Mouse (Mus musculus): ENCODE data around the gene Eif4g3. TPM values are rescaled to one million over a fixed set of nuclear protein-coding genes. Genes with fewer than 3 reads are reported as not detected.

Gene Eif4g3
- polyA plus RNA-seq, 1 experiment from 2014 or later, result 51.0 TPM

DNA sequence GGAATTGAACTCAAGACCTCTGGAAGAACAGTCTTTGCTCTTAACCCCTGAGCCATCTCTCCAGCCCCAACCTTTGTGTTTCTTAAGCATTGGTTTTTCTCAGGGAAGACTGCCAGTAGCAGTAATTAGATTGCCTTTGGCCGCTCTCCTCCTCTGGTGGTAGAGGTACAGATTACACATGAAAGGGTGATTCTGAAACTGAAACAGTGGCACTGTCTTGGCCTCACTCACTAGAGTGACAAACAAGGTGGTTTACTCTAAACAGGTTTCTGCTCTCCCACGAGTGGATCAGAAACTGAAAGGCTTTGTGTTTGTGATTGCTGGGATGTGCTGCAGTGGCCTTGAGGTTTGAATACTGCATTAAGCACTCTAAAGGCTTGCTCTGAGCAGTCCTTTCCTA lies 96.7 kb downstream of the Eif4g3 start:
- Histone ChIP-seq H3K27ac (replicated peaks) (no peak overlapping the region), H3K36me3 (peaks cover 6% of the 10 kb centered on the region), H3K27me3 (no peaks in the 10 kb centered on the region), H3K9me3 (no peaks in the 10 kb centered on the region), H3K9ac (no peak overlapping the region), H3K4me1 (replicated peaks) (peaks cover 24% of the 10 kb centered on the region), H3K4me3 (no peak overlapping the region), H3K4me2 (no peak overlapping the region)
- no peak for ATAC-seq (ENCODE audit: low FRiP score, low read depth)
- WGBS, result 83% methylated on average over 2 of the region's 2 CpGs

DNA sequence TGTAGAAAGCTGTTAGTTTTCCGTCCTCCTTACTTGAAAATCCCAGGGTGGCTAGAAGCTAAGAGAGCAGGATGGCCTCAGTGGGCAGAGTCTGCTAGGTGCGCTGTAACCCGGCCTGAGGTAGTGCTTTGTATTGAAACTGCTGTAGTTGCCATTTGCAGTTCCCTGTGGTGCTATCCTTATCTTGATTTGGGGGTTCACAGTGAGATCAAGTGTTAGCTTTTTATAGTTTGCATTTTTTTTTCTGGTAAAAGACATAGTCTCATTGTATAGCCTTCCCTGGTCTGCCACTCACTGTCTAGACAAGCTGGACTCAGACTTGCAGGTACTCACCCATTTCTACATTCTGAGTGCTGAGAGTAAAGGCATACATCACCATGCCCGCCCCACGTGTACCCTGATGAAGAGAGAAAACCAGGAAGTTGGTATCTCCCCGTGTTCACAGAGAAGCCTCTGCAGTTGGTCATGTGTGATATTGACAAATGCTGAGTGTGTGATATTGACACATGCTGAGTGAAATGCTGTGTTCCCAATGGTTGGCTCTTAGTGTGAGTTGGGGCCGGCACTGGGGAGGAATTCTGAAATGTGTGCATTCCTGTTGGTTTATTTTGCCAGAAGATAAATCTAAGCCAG lies 98.9 kb downstream of the Eif4g3 start:
- no peak overlapping the region for H3K4me2 ChIP-seq
- H3K36me3 ChIP-seq, result peaks cover under 1% of the 10 kb centered on the region; the same call in 1 of the 2 replicates
- WGBS, result 85% methylated on average over 7 of the region's 7 CpGs
- H3K4me3 ChIP-seq, result no peak overlapping the region
- no peaks in the 10 kb centered on the region for H3K27me3 ChIP-seq
- no peak overlapping the region for H3K9ac ChIP-seq
- 0 out of 2 replicates have a peak, but pooled peaks cover 7% of the 10 kb centered on the region for H3K4me1 ChIP-seq (replicated peaks)
- ATAC-seq (ENCODE audit: low FRiP score, low read depth), result no peak
- no peaks in the 10 kb centered on the region for H3K9me3 ChIP-seq
- H3K27ac ChIP-seq (replicated peaks), result no peak overlapping the region

GRCm38 (mm10) chr4:138100456-138100855 lies 107.6 kb downstream of the Eif4g3 start:
- Histone ChIP-seq H3K4me1 (replicated peaks) (no peaks in the 10 kb centered on the region), H3K9ac (no peak overlapping the region), H3K4me3 (no peak overlapping the region), H3K27me3 (no peaks in the 10 kb centered on the region), H3K27ac (replicated peaks) (no peak overlapping the region), H3K36me3 (peaks cover 38% of the 10 kb centered on the region), H3K4me2 (no peak overlapping the region), H3K9me3 (no peaks in the 10 kb centered on the region)
- 85% methylated on average over 7 of the region's 7 CpGs for WGBS
- no peak for ATAC-seq (ENCODE audit: low FRiP score, low read depth)

GRCm38 (mm10) chr4:138101795-138102194 lies 109.0 kb downstream of the Eif4g3 start:
- no peak overlapping the region for H3K27ac ChIP-seq (replicated peaks)
- WGBS, result 88% methylated on average over 10 of the region's 10 CpGs

DNA sequence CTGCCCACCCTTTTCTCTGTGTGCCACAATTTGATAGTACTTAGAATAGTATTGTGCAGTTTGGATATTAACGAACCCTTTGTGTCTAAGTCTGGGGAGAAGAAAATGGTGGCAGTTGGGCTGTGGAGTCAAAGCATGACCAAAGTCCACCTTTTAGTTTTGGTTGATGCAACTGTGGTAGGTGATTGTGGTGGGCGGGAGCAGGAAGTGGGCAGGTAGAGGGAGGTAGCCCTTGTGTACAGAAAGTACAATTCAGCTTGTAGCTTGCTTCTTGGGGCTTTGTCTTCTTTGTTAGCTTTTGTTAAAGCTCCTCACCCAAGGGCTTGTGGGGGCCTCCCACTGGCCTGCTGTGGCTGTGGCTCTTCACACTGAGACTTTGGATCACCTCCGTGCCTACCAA lies 109.6 kb downstream of the Eif4g3 start:
- peaks cover 42% of the 10 kb centered on the region for H3K36me3 ChIP-seq
- H3K27ac ChIP-seq (replicated peaks), result no peak overlapping the region
- ATAC-seq (ENCODE audit: low FRiP score, low read depth), result no peak
- H3K27me3 ChIP-seq, result no peaks in the 10 kb centered on the region
- H3K9ac ChIP-seq, result no peak overlapping the region
- H3K9me3 ChIP-seq, result no peaks in the 10 kb centered on the region
- no peak overlapping the region for H3K4me3 ChIP-seq
- 92% methylated on average over 3 of the region's 3 CpGs for whole genome bisulfite sequencing
- H3K4me1 ChIP-seq (replicated peaks), result no peaks in the 10 kb centered on the region
- H3K4me2 ChIP-seq, result no peak overlapping the region

More at GRCm38 (mm10) chr4:138101795-138102194, 109.0 kb downstream of the Eif4g3 start:
- Histone ChIP-seq H3K9ac (no peak overlapping the region), H3K4me3 (no peak overlapping the region), H3K27me3 (no peaks in the 10 kb centered on the region), H3K9me3 (no peaks in the 10 kb centered on the region), H3K36me3 (peaks cover 47% of the 10 kb centered on the region), H3K4me1 (replicated peaks) (no peaks in the 10 kb centered on the region), H3K4me2 (no peak overlapping the region)
- no peak for ATAC-seq (ENCODE audit: low FRiP score, low read depth)

DNA sequence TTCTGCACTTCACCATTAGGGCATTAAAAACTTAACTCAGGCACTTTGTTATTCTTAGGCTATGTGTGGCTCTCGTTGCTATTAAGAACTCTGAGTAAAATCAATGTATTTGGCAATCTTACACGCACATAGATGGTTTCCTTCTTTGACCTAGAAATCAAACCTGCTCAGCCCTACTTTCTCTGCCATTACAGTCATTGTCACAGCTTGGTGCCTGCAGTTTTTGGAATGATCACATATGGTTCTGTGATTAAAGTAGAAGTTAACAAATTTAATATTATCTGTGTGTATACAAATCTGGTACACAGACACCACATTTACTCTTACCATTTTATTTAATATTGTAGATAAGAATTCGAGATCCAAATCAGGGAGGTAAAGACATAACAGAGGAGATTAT lies 112.1 kb downstream of the Eif4g3 start:
- Histone ChIP-seq H3K9ac (no peak overlapping the region), H3K4me1 (replicated peaks) (peaks cover 6% of the 10 kb centered on the region; the same call in 1 of the 2 replicates), H3K9me3 (no peaks in the 10 kb centered on the region), H3K27ac (replicated peaks) (no peak overlapping the region), H3K4me2 (no peak overlapping the region), H3K36me3 (peaks cover 43% of the 10 kb centered on the region), H3K27me3 (no peaks in the 10 kb centered on the region), H3K4me3 (no peak overlapping the region)
- ATAC-seq (ENCODE audit: low FRiP score, low read depth), result no peak
- WGBS, result 93% methylated on average over 3 of the region's 3 CpGs

DNA sequence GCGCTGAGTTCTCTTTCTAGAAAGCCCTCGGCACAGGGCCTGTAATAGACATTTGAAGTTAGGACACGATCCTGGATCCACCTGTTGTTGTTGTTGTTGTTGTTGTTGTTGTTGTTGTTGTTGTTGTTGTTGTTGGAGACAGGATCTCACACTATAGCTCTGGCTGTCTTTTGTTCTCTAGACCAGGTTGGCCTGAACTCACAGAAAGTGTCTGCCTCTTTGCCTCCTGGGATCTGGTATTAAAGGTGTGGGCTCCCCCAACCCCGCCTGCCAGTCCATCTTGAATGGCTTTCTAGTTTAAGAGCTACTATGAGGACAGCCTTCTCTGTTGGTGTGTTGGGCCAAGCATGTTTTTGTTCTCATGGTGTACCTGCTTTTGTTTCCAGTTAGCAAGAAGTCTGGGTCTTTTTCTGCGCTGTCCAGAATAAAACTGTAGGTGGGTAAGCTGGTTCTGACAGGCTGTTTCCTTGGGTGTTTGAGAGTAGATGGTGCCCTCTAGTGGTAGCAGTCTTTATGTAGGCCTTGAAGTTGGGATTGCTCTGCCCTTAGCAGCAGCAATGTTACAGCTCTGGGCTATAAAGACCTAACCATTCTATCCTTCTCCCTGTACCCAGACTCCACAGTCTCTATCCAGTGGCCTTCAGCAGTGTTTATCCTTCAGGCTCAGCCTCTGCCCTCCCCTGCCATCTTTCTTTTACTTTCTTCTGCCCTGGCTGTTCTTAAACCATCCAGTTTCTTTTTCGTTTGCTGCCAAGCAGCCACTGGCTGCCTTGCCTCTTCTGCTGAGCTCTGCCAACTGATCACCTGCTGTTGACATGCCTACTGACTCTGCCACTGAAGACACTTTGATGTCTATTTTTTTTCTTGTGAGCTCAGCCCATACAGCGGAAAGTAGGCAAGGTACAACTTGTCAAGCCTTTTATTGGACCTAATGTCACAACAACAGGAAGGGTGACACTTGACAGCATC lies 114.9 kb downstream of the Eif4g3 start:
- peaks cover 43% of the 10 kb centered on the region for H3K36me3 ChIP-seq

DNA sequence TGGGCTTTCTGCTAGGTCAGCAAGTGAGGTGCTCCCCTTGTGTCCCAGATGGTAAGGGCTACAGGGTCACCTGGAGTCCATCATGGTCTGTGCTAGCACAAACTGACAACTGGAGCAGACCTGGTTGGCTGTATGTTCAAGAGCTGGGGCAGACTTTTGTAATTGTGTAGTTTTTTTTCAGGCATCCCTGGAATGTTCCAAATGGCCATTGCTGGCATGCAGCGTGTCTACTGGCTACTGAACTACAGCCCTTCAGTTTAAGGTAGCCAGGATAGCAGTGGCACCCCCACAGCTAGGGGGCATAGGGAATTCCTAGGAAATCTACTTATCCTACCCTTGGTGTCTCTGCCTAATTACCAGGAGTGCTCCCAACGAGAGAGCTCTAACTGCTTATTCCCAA lies 115.7 kb downstream of the Eif4g3 start:
- peaks cover 11% of the 10 kb centered on the region; the same call in 1 of the 2 replicates for H3K4me1 ChIP-seq (replicated peaks)
- H3K4me3 ChIP-seq, result no peak overlapping the region
- H3K27me3 ChIP-seq, result no peaks in the 10 kb centered on the region
- H3K27ac ChIP-seq (replicated peaks), result no peak overlapping the region
- H3K4me2 ChIP-seq, result no peak overlapping the region
- H3K36me3 ChIP-seq, result peaks cover 36% of the 10 kb centered on the region
- WGBS, result 58% methylated on average over 2 of the region's 2 CpGs
- no peak for ATAC-seq (ENCODE audit: low FRiP score, low read depth)
- H3K9ac ChIP-seq, result no peak overlapping the region
- no peaks in the 10 kb centered on the region for H3K9me3 ChIP-seq

More for the DNA sequence above, 114.9 kb downstream of the Eif4g3 start:
- no peak overlapping the region for H3K4me2 ChIP-seq
- ATAC-seq (ENCODE audit: low FRiP score, low read depth), result peak; percentile 66; the same call in 1 of the 2 replicates
- no peaks in the 10 kb centered on the region for H3K27me3 ChIP-seq
- 82% methylated on average over 7 of the region's 7 CpGs for WGBS
- peaks cover 11% of the 10 kb centered on the region; the same call in 1 of the 2 replicates for H3K4me1 ChIP-seq (replicated peaks)
- no peaks in the 10 kb centered on the region for H3K9me3 ChIP-seq
- no peak overlapping the region for H3K4me3 ChIP-seq
- H3K27ac ChIP-seq (replicated peaks), result no peak overlapping the region
- H3K9ac ChIP-seq, result no peak overlapping the region

GRCm38 (mm10) chr4:138109332-138109731 lies 116.5 kb downstream of the Eif4g3 start:
- Histone ChIP-seq H3K4me1 (replicated peaks) (peaks cover 11% of the 10 kb centered on the region; the same call in 1 of the 2 replicates), H3K9me3 (no peaks in the 10 kb centered on the region), H3K4me3 (no peak overlapping the region), H3K27me3 (no peaks in the 10 kb centered on the region), H3K4me2 (no peak overlapping the region), H3K27ac (replicated peaks) (no peak overlapping the region), H3K36me3 (peaks cover 28% of the 10 kb centered on the region), H3K9ac (no peak overlapping the region)
- no peak for ATAC-seq (ENCODE audit: low FRiP score, low read depth)
- WGBS, result 30% methylated on average over 3 of the region's 3 CpGs

DNA sequence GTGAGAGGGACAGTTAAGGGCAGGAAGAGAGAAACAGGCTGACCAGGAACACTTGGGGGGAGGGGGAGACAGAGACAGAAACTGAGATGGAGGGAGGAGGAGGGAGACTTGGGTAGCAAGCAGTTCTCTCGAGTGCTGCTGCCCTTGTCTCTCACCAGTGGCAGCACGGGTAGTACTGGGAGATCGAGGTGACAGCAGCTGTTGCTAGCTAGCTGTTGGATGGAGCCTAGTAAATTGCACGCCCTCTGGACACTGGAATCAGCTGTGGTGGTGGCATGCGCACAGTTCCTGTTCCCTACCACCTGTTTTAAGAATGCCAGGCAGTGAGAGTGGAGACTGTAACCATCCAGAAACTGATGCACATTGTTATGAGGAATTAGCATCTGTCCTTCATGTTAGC lies 119.0 kb downstream of the Eif4g3 start:
- H3K4me3 ChIP-seq, result no peak overlapping the region
- H3K27me3 ChIP-seq, result no peaks in the 10 kb centered on the region
- 61% methylated on average over 5 of the region's 5 CpGs for WGBS
- H3K27ac ChIP-seq (replicated peaks), result no peak overlapping the region
- H3K9ac ChIP-seq, result no peak overlapping the region
- H3K4me1 ChIP-seq (replicated peaks), result peaks cover 11% of the 10 kb centered on the region; the same call in 1 of the 2 replicates
- H3K36me3 ChIP-seq, result peaks cover 7% of the 10 kb centered on the region; the same call in 1 of the 2 replicates
- no peak for ATAC-seq (ENCODE audit: low FRiP score, low read depth)
- no peak overlapping the region for H3K4me2 ChIP-seq
- H3K9me3 ChIP-seq, result no peaks in the 10 kb centered on the region

- H3K9ac ChIP-seq, result no peak overlapping the region
- no peaks in the 10 kb centered on the region for H3K4me1 ChIP-seq (replicated peaks)
- H3K9me3 ChIP-seq, result no peaks in the 10 kb centered on the region
- H3K36me3 ChIP-seq, result no peaks in the 10 kb centered on the region; the same call in 1 of the 2 replicates
- no peaks in the 10 kb centered on the region for H3K27me3 ChIP-seq
- H3K27ac ChIP-seq (replicated peaks), result no peak overlapping the region
- WGBS, result 41% methylated on average over 10 of the region's 10 CpGs
- peak; percentile 63; the same call in 1 of the 2 replicates for ATAC-seq (ENCODE audit: low FRiP score, low read depth)
- H3K4me3 ChIP-seq, result no peak overlapping the region
- H3K4me2 ChIP-seq, result no peak overlapping the region
Measured at GRCm38 (mm10) chr4:138119740-138120139, 126.9 kb downstream of the Eif4g3 start.

DNA sequence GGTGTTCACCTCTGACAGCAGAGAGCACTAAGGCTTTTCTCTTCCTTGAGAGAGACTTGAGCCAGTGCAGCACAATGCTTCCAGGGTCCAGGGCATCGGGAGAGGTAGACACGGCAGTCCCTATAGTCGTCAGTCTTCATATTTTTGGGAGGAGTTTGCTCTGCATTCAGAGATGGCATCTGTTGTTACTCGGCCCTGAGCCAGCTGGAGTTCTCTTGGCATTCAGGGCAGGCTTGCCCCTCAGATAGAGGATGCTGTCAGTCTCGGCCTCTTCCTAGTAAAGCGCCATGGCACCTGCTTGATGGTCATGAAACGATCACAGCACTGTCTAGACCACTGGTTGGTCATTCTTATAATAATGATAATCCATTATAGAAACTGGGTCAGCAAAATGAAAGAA lies 131.2 kb downstream of the Eif4g3 start:
- no peak for ATAC-seq (ENCODE audit: low FRiP score, low read depth)
- WGBS, result 73% methylated on average over 7 of the region's 7 CpGs

More for the DNA sequence above, 131.2 kb downstream of the Eif4g3 start:
- Histone ChIP-seq H3K27me3 (no peaks in the 10 kb centered on the region), H3K9me3 (no peaks in the 10 kb centered on the region), H3K4me3 (no peak overlapping the region), H3K4me1 (replicated peaks) (no peaks in the 10 kb centered on the region), H3K9ac (no peak overlapping the region), H3K36me3 (peaks cover 13% of the 10 kb centered on the region), H3K4me2 (no peak overlapping the region), H3K27ac (replicated peaks) (no peak overlapping the region)
